Mouse (Mus musculus): ENCODE results near the gene Mtrr. TPM values are rescaled to one million over a fixed set of nuclear protein-coding genes. Genes with fewer than 3 reads are reported as not detected.
A peak's percentile ranks its signal among the peaks of the same experiment; 100 is the strongest.

Gene Mtrr
- polyA plus RNA-seq, 1 experiment from 2014 or later, result 21.1 TPM

- H3K4me2 ChIP-seq (ENCODE audit: low read depth, low read length), result peak overlapping the region; percentile 3; the same call in 1 of the 2 replicates
- H3K9ac ChIP-seq (ENCODE audit: low read length), result no peak overlapping the region
- H3K27ac ChIP-seq (ENCODE audit: low read length), result no peak overlapping the region
- H3K4me3 ChIP-seq (ENCODE audit: low read length), result no peak overlapping the region
- no peaks in the 10 kb centered on the region for H3K9me3 ChIP-seq (replicated peaks; ENCODE audit: control insufficient read depth, low read length)
- peaks cover 5% of the 10 kb centered on the region; the same call in 1 of the 2 replicates for H3K4me1 ChIP-seq (ENCODE audit: control insufficient read depth, insufficient read depth, low read length)
- 0 out of 2 replicates have a peak, but pooled peaks have one; percentile 33 for ATAC-seq (replicated peaks; ENCODE audit: extremely low read depth, insufficient read depth, low FRiP score)
- peaks cover 6% of the 10 kb centered on the region for H3K36me3 ChIP-seq (ENCODE audit: control insufficient read depth, insufficient read depth)
- WGBS, result 21% methylated on average over 13 of the region's 13 CpGs
- H3K27me3 ChIP-seq (ENCODE audit: control insufficient read depth, insufficient read depth, low read length), result peaks cover 7% of the 10 kb centered on the region; the same call in 1 of the 2 replicates
Measured at GRCm38 (mm10) chr13:68597667-68598066, 15.7 kb upstream of the Mtrr start.

GRCm38 (mm10) chr13:68597199-68597598 lies 15.2 kb upstream of the Mtrr start, which contains the start of gene 1700001L19Rik:
1700001L19Rik (plus strand) TSS chr13:68597421.
- Histone ChIP-seq H3K27ac (ENCODE audit: low read length) (no peak within 1 kb of the TSS), H3K4me3 (ENCODE audit: low read length) (no peak within 1 kb of the TSS), H3K4me2 (ENCODE audit: low read depth, low read length) (peak within 1 kb of the TSS; percentile 3; the same call in 1 of the 2 replicates), H3K9ac (ENCODE audit: low read length) (no peak within 1 kb of the TSS), H3K9me3 (replicated peaks; ENCODE audit: control insufficient read depth, low read length) (no peaks in the 10 kb centered on the region), H3K36me3 (ENCODE audit: control insufficient read depth, insufficient read depth) (peaks cover 10% of the 10 kb centered on the region), H3K27me3 (ENCODE audit: control insufficient read depth, insufficient read depth, low read length) (peaks cover 7% of the 10 kb centered on the region; the same call in 1 of the 2 replicates), H3K4me1 (ENCODE audit: control insufficient read depth, insufficient read depth, low read length) (peaks cover 5% of the 10 kb centered on the region; the same call in 1 of the 2 replicates)
- no peak for ATAC-seq (replicated peaks; ENCODE audit: extremely low read depth, insufficient read depth, low FRiP score)
- 12% methylated on average over 10 of the region's 10 CpGs for WGBS

GRCm38 (mm10) chr13:68593797-68594196 lies 11.8 kb upstream of the Mtrr start:
- Histone ChIP-seq H3K4me2 (ENCODE audit: low read depth, low read length) (no peak overlapping the region), H3K4me3 (ENCODE audit: low read length) (no peak overlapping the region), H3K27ac (ENCODE audit: low read length) (no peak overlapping the region), H3K4me1 (ENCODE audit: control insufficient read depth, insufficient read depth, low read length) (no peaks in the 10 kb centered on the region), H3K36me3 (ENCODE audit: control insufficient read depth, insufficient read depth) (peaks cover 38% of the 10 kb centered on the region), H3K9me3 (replicated peaks; ENCODE audit: control insufficient read depth, low read length) (no peaks in the 10 kb centered on the region), H3K27me3 (ENCODE audit: control insufficient read depth, insufficient read depth, low read length) (peaks cover 7% of the 10 kb centered on the region; the same call in 1 of the 2 replicates), H3K9ac (ENCODE audit: low read length) (no peak overlapping the region)
- no peak for ATAC-seq (replicated peaks; ENCODE audit: extremely low read depth, insufficient read depth, low FRiP score)
- WGBS, result 68% methylated on average over 1 of the region's 1 CpGs

- H3K4me2 ChIP-seq (ENCODE audit: low read depth, low read length), result no peak overlapping the region
- no peaks in the 10 kb centered on the region for H3K9me3 ChIP-seq (replicated peaks; ENCODE audit: control insufficient read depth, low read length)
- H3K27ac ChIP-seq (ENCODE audit: low read length), result no peak overlapping the region
- 0 out of 2 replicates have a peak, but pooled peaks cover 2% of the 10 kb centered on the region for H3K4me1 ChIP-seq (ENCODE audit: control insufficient read depth, insufficient read depth, low read length)
- H3K36me3 ChIP-seq (ENCODE audit: control insufficient read depth, insufficient read depth), result peaks cover 77% of the 10 kb centered on the region
- no peaks in the 10 kb centered on the region for H3K27me3 ChIP-seq (ENCODE audit: control insufficient read depth, insufficient read depth, low read length)
- H3K9ac ChIP-seq (ENCODE audit: low read length), result no peak overlapping the region
- no peak overlapping the region for H3K4me3 ChIP-seq (ENCODE audit: low read length)
- ATAC-seq (replicated peaks; ENCODE audit: extremely low read depth, insufficient read depth, low FRiP score), result no peak
Measured at GRCm38 (mm10) chr13:68588352-68588751, 6.4 kb upstream of the Mtrr start.

- no peak overlapping the region for H3K4me3 ChIP-seq (ENCODE audit: low read length)
- H3K36me3 ChIP-seq (ENCODE audit: control insufficient read depth, insufficient read depth), result peaks cover 52% of the 10 kb centered on the region
- peaks cover 15% of the 10 kb centered on the region for H3K4me1 ChIP-seq (ENCODE audit: control insufficient read depth, insufficient read depth, low read length)
- WGBS, result 87% methylated on average over 7 of the region's 7 CpGs
- H3K27ac ChIP-seq (ENCODE audit: low read length), result no peak overlapping the region
- H3K27me3 ChIP-seq (ENCODE audit: control insufficient read depth, insufficient read depth, low read length), result no peaks in the 10 kb centered on the region
- H3K9me3 ChIP-seq (replicated peaks; ENCODE audit: control insufficient read depth, low read length), result no peaks in the 10 kb centered on the region
- no peak overlapping the region for H3K9ac ChIP-seq (ENCODE audit: low read length)
- ATAC-seq (replicated peaks; ENCODE audit: extremely low read depth, insufficient read depth, low FRiP score), result no peak
- H3K4me2 ChIP-seq (ENCODE audit: low read depth, low read length), result no peak overlapping the region
Measured at GRCm38 (mm10) chr13:68585441-68585840, 3.5 kb upstream of the Mtrr start.

- 89% methylated on average over 11 of the region's 11 CpGs for WGBS
- no peak overlapping the region for H3K4me3 ChIP-seq (ENCODE audit: low read length)
- no peak overlapping the region for H3K27ac ChIP-seq (ENCODE audit: low read length)
- H3K9ac ChIP-seq (ENCODE audit: low read length), result no peak overlapping the region
- peaks cover 15% of the 10 kb centered on the region for H3K4me1 ChIP-seq (ENCODE audit: control insufficient read depth, insufficient read depth, low read length)
- peaks cover 43% of the 10 kb centered on the region for H3K36me3 ChIP-seq (ENCODE audit: control insufficient read depth, insufficient read depth)
- no peaks in the 10 kb centered on the region for H3K9me3 ChIP-seq (replicated peaks; ENCODE audit: control insufficient read depth, low read length)
- no peak for ATAC-seq (replicated peaks; ENCODE audit: extremely low read depth, insufficient read depth, low FRiP score)
- H3K27me3 ChIP-seq (ENCODE audit: control insufficient read depth, insufficient read depth, low read length), result no peaks in the 10 kb centered on the region
- H3K4me2 ChIP-seq (ENCODE audit: low read depth, low read length), result no peak overlapping the region
Measured at GRCm38 (mm10) chr13:68583961-68584360, 2.0 kb upstream of the Mtrr start.

GRCm38 (mm10) chr13:68582517-68582780 lies 500 bp upstream of the Mtrr start:
- 0 out of 2 replicates have a peak, but pooled peaks have one; percentile 0 for ATAC-seq (replicated peaks; ENCODE audit: extremely low read depth, insufficient read depth, low FRiP score)
- H3K36me3 ChIP-seq (ENCODE audit: control insufficient read depth, insufficient read depth), result peaks cover 32% of the 10 kb centered on the region
- 0% methylated on average over 11 of the region's 11 CpGs for WGBS

GRCm38 (mm10) chr13:68581086-68581740 lies 736 bp downstream of the Mtrr start:
- H3K36me3 ChIP-seq (ENCODE audit: control insufficient read depth, insufficient read depth), result peaks cover 40% of the 10 kb centered on the region
- WGBS, result 22% methylated on average over 14 of the region's 14 CpGs
- ATAC-seq (replicated peaks; ENCODE audit: extremely low read depth, insufficient read depth, low FRiP score), result no peak

More at GRCm38 (mm10) chr13:68582517-68582780, 500 bp upstream of the Mtrr start:
- Histone ChIP-seq H3K4me2 (ENCODE audit: low read depth, low read length) (peak overlapping the region; percentile 84), H3K27me3 (ENCODE audit: control insufficient read depth, insufficient read depth, low read length) (no peaks in the 10 kb centered on the region), H3K4me1 (ENCODE audit: control insufficient read depth, insufficient read depth, low read length) (peaks cover 15% of the 10 kb centered on the region), H3K9ac (ENCODE audit: low read length) (peak overlapping the region; percentile 92), H3K4me3 (ENCODE audit: low read length) (peak overlapping the region; percentile 96), H3K9me3 (replicated peaks; ENCODE audit: control insufficient read depth, low read length) (no peaks in the 10 kb centered on the region), H3K27ac (ENCODE audit: low read length) (peak overlapping the region; percentile 76)

GRCm38 (mm10) chr13:68577945-68578344 lies 4.0 kb downstream of the Mtrr start:
- no peak overlapping the region for H3K27ac ChIP-seq (ENCODE audit: low read length)
- H3K9me3 ChIP-seq (replicated peaks; ENCODE audit: control insufficient read depth, low read length), result no peaks in the 10 kb centered on the region
- ATAC-seq (replicated peaks; ENCODE audit: extremely low read depth, insufficient read depth, low FRiP score), result no peak
- H3K4me3 ChIP-seq (ENCODE audit: low read length), result no peak overlapping the region
- H3K9ac ChIP-seq (ENCODE audit: low read length), result no peak overlapping the region
- no peaks in the 10 kb centered on the region for H3K27me3 ChIP-seq (ENCODE audit: control insufficient read depth, insufficient read depth, low read length)
- H3K4me1 ChIP-seq (ENCODE audit: control insufficient read depth, insufficient read depth, low read length), result peaks cover 18% of the 10 kb centered on the region
- 76% methylated on average over 7 of the region's 7 CpGs for WGBS
- no peak overlapping the region for H3K4me2 ChIP-seq (ENCODE audit: low read depth, low read length)
- peaks cover 18% of the 10 kb centered on the region for H3K36me3 ChIP-seq (ENCODE audit: control insufficient read depth, insufficient read depth)

More at GRCm38 (mm10) chr13:68581086-68581740, 736 bp downstream of the Mtrr start:
- H3K4me3 ChIP-seq (ENCODE audit: low read length), result peak overlapping the region; percentile 96
- peaks cover 15% of the 10 kb centered on the region for H3K4me1 ChIP-seq (ENCODE audit: control insufficient read depth, insufficient read depth, low read length)
- H3K9ac ChIP-seq (ENCODE audit: low read length), result peak overlapping the region; percentile 92
- H3K4me2 ChIP-seq (ENCODE audit: low read depth, low read length), result peak overlapping the region; percentile 84
- H3K9me3 ChIP-seq (replicated peaks; ENCODE audit: control insufficient read depth, low read length), result no peaks in the 10 kb centered on the region
- H3K27me3 ChIP-seq (ENCODE audit: control insufficient read depth, insufficient read depth, low read length), result no peaks in the 10 kb centered on the region
- peak overlapping the region; percentile 84 for H3K27ac ChIP-seq (ENCODE audit: low read length)
